Mouse (Mus musculus) naive thymus-derived CD4-positive, alpha-beta T cell, adult 2 months (primary cell): ENCODE measurements around the gene Hist1h4c.
A peak's percentile ranks its signal among the peaks of the same experiment; 100 is the strongest.
"Not testable (repeated sequence)": the region's sequence is repeated elsewhere in the genome, so short reads cannot be mapped to it uniquely, and the experiment has no call there.

Source experiments
- DNase-seq: peaks from one replicate; pipeline ENCODE4 v3.0.0-alpha.2; 2011; ENCODE audit warnings: low read depth

Gene Hist1h4c

DNA sequence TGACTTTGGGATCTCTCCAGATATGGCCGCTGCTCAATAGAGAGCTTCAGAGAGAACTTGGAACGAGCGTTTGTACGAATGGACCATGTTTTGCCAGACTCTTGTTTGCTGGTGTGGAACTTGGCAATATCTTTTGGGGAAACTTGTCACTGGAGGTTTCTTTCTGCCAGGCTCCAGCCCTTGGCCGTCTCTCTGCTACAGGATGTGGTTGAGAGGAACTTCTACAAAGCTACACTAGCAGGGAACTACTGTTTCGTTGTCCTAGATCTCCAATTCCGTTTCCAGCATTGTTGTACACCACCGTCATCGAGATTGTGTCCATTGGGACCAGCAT is 30.9 kb upstream of the Hist1h4c start:
- peak; percentile 43 for DNase-seq

DNA sequence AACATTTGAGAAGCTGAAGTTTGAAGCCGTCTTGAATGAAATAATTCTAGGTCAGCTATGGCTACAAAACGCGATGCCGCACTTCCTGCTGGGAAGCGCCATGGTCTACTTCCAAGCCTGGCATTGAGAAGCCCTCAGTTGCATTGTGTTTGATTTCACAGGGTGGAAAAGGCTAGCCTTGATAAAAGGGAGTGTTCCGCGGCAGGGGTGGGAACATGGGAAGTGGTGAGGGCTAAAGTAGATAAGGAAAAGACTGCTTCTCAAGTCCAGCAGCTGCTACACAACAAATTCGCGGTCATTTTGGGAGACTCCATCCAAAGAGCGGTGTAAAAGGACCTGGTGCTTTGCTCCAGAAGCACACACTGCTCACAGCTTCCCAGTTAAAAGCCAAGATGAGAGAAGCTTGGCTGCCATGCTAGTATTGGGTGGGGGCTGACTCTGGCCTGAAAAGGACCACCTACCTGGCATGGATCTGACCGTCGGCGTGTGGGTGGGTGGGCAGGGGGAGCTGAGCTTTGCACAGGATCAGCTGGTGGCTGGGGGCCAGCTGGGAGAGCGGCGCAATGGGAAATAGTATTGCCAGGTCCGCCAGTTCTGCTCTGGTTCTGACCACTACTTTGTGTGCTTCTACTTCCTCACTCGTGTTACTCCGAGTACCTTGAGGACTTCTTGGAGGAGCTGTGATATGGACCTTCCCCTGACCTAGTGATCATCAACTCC is 30.4 kb upstream of the Hist1h4c start:
- no peak for DNase-seq

DNA sequence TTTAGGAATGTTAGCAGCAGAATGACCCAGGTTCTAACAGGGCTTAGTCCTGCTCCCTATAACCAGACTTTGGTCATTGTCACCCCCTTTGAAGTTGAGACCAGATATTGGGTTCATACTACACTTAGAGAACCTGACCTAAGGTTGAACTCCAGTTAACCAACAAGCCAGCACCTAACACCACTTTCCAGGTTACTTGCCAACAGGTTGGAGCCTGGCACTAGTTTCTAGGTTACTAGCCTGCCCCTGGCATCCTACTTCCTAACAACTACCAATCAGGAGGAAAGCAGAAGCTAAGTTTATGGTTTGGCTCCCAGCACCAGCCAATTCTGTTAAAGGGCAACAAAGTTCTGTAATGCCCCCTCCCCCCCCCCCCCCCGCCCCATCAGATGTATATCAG is 27.0 kb upstream of the Hist1h4c start:
- DNase-seq = no peak

DNA sequence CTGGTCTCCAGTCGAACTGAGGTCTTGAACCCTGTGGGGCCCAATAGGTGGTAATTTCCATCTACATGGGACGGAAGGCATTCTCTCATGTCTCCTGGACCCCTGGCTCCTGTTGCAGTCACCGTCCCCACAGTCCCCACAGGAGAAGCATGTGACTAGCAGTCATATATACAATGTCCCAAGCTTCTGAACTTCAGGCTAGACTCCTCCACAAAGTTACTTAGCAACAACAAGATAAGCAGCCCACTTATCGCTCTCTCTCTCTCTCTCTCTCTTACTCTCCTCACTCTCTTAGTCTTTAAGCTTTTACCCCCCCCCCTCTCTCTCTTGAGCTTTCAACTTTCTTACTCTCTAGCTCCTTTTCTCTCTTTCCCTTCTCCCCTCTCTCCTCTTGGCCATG is 26.0 kb upstream of the Hist1h4c start:
- no peak for DNase-seq

DNA sequence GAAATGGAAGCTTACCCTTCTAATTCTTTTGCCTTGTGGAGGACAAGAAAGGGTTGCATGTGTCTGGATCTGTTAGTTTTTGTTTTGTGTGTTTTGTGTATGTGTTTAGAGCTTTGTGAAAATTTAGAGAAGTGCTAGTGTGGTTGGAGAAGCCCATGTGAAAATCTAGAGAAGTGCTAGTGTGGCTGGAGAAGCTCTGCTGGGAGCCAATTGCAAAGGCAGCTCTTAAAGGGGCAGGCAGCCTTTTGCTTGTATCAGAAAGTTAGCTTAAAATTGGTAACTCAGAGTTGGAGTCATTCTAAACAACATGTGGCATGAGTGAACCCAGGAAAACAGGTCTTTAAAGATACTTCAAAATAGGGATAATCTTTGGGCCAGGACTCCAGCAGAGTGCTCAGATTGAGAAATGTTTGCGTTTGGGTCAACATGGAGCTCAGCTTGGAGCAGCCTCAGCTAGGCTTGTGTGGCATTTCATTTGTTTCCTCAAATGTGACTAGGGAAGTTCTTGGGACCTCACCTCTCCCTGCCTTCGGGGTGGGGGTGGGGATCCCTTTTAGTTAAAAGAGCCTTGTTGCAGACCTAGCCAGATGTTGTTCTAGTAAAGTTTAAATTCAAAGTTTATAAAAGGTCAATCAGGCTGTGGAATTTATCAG is 19.5 kb upstream of the Hist1h4c start:
- DNase-seq = not testable (repeated sequence)

DNA sequence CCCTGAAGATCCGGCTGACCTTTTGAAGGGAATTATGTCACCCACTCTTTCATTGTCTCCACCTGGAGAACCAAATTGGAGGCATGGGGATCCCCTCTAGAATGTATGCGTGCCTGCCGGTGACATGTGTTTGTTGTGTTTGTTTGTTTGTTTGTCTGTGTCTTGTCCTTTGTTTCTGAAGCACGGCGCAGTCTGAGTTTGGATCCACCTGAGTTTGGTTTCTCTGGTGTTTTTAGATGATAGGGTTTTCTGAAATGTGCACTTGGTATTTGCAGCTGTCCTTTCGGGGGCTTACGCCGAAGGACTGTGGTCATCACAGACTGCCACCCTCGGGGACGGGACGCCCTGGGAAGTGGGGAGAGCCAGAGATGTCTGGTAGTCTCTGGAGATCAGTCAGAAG is 18.9 kb upstream of the Hist1h4c start:
- no peak for DNase-seq

DNA sequence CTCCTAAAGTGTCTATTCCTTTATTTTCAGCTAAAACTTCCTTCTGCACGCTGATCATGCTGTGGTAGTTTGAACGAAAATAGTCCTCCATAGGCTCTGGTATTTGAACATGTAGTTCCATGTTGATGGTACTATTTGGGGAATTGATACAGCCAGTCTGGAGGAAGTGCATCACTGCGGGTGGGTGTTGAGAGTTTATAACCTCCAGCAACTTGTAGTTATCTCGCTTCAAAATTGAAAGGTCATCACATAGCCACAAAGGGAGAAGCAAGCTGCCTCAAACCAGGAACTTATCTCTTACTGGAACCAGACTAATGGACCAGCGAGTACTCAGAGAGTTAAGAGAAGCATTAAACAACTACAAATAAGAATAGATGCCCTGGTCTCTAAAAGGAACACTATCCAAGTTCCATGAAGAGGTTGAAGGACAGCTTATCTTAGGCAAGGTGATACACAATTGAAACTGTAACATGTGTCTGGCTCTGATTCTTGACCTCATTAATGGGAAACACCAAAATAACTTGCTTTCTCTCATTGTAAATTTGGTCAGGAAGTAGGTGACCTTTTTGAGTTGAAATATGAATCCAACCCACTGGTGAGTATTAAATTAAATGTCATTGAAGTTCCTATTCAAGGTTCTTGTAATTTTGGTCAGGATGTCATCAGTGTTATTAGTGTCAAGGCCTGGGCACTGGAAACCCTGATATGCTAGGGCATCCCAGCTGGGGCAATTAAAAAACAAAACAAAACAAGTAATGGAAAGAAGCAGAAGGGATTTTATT is 18.2 kb upstream of the Hist1h4c start:
- DNase-seq = no peak

DNA sequence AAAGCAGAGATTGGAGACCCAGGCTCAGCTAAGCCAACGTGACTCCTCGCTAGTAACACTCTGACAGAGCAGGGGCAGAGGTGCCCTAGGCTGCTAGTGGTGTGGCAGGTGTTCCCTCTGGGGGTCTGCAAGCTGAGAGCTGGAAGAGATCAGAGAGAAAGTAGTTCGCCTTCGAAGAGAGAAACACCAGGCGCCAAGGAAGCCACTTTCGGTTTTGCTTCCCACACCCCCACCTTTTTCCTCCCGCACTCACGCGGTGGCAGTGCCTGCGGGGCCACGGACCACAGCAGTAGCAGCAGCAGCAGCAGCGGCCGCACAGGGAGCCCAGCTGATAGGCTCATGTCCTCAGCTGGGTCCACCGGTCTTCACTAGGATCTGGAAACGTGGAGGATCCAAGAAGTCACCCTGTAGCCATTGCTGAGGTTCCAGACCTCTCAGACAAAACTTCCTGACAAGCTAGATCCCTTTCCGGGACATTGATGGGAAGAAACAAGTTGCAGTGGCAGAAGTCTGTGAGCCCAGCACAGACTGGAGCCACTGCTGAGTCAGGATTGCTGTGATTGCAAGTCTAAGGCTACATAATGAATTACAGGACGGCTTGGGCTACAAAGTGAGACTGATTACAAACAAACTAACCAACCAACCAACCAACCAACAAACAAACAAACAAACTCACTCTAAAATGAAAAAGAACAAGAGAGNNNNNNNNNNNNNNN is 12.3 kb upstream of the Hist1h4c start, which contains the start of gene Hfe:
Gene Hfe (minus strand): TSS at position 481 of the 716 bp plus-strand sequence.
- DNase-seq = peak; percentile 83

DNA sequence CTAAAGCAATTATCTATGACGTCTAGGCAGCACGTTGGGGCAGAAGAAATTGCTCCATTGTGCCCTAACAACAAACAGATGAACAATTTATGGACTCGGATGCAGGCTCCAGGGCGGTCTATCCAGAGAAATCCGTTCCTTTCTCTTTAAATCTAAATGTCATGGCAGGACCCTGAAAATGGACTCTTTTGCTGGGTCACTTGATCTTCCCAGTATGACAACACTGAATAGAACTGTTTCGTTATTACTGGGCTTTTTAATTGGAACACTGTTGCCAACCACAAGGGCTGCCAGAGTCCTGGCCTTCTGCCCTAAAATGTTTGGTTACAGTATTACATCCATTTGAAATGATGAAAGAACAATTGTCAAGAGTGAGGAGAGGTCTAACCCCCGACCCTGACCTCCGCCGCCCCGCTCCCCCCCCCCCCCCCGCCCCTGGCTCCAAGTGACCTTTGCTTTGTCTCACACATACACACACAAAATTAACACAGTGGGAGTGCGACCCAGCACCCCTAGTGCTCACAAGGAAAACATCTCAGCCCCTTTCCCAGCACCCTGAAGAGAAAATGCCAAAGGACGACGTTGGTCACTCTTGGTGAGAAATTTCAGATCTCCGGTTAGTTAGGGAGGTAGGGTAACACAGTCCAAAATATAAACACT is 11.6 kb upstream of the Hist1h4c start:
- no peak for DNase-seq

DNA sequence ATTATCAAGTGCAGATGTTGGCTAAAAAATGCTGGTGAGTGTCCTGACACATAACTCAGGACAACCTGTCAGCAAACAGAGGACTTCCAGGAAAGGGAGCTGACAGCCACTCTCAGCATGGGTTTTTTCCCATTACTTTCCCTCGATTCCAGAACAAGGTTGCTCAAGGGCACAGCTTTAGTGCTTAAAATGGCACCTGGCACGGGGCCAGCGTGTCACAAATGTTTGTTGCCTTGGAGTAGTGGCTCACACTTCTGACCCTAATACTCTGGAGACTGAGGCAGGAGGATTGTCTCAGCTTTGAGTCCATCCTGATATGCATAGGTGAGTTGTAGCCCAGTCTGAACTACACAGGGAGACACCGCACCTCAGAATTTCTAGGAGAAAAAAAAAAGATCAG is 10.4 kb upstream of the Hist1h4c start:
- DNase-seq = no peak

DNA sequence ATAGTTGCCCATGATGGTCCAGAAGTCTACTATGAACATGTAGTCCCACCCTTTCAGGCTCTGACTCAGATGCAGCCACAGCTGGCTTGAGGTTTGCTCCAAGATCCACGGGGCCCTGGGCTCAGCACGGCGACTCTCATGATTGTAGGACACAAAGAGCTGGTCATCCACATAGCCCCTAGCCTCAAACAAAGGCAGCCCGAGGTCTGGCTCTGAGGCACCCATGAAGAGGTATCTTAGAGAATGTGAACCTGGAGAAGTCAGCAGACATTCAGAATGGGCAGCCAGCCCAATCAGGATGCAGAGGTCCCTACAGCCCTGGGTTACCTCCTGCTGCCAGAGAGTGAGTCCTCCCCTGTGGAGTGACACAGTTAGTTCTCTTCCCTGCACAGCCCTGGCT is 9.8 kb upstream of the Hist1h4c start:
- DNase-seq = no peak

DNA sequence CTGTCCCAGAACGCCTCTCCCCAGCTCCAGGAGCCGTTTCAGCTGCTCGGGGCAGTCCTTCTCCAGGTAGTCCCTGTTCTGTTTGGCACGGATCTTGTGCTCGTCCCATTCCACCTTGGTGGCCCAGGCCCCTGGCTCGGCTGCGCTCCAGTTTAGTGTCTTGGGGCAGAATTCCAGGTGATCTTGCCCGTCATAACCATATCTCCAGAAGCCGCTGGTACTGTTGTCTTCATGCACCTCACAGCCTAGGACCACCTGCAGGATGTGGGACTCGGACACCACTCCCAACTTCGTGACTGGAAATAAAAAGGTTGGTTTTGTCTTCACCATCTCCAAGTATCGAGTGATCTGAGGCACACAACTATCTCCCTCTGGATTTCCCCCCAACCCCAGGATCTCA is 8.5 kb upstream of the Hist1h4c start:
- DNase-seq = no peak

DNA sequence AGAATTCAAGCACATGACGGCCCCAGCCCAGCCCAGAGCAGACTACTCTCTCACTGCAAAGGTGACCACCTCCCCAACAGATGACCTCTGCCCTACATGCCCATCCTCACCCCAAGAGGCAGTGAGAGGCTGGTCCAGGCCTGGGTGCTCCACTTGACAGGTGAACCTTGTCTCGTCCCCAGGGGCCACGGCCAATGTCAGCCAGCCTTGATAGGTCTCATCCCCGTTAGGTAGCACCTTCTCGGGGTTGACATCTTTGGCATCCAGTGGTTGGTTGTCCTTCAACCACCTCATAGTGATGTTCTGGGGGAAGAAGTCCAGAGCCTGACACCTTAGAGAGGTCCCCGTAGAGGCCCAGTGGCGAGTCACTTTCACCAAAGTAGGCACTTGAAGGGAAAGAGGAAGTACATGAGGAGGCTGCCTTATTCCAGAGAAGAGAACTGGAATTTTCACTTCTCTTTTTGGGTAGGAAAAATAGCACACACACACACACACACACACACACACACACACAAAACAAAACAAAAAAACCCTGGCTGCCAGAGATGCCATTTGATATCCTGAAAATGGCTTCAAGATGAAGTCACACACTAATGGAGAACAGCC is 7.6 kb upstream of the Hist1h4c start:
- DNase-seq = no peak

DNA sequence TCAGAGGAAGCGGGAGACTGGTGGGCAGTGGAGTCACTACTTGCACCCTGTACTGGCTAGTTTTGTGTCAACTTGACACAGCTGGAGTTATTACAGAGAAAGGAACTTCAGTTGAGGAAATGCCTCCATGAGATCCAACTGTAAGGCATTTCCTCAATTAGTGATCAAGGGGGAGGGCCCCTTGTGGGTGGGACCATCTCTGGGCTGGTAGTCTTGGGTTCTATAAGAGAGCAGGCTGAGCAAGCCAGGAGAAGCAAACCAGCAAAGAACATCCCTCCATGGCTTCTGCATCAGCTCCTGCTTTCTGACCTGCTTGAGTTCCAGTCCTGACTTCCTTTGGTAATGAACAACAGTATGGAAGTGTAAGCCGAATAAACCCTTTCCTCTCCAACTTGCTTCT is 4.5 kb upstream of the Hist1h4c start:
- not testable (repeated sequence) for DNase-seq

DNA sequence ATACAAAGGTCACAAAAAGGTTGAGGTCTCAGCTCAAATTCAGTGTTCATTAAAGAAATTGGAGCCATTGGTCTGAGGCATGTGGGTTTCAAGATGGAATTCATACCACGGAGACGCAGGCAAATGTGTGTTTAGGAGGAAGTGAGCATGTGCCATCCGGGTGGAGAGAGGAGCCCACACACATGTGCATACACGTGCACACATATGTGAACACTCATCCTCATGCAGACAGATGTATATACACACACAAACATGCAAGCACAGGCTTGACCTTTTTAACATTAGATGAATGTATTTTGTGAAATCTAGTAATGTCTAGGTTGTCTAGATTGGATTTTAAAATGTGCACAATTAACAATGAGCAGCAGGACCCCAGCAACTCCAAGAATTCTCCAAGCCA is 4.0 kb upstream of the Hist1h4c start:
- DNase-seq = no peak

DNA sequence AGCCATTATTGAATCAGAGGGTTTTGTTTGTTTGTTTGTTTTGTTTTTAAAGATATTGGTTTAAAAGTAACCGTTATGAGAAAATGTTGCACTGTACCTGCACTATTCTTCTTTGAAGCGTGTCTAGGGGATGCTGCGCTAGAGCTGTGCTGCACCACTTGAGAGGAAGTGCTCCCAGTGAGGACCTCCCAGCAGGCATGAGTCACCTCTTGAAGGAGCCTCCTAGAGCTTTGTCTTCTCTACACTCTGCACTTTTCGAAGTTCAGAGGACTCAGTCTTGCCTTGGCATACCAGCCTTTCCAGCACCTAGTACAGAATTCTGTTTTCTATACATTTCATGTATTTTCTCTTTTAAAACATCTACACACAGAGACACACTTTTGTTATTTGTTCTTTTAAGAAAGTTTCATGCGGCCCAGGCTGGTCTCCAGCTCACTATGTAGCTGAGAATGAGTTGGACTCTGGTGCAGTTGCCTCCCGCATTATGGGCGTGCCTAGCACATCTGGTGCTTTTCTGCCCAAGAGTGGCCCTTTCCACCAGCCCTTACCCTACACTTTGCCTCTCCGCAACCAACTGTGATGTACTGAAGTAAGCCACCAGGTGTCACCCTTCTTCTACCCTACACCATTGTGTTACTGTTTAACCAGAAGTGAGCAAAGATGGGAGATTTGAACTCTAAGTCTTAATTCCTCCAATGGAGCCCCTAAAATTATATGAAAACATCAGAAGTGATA is 2.7 kb upstream of the Hist1h4c start:
- peak; percentile 90 for DNase-seq

DNA sequence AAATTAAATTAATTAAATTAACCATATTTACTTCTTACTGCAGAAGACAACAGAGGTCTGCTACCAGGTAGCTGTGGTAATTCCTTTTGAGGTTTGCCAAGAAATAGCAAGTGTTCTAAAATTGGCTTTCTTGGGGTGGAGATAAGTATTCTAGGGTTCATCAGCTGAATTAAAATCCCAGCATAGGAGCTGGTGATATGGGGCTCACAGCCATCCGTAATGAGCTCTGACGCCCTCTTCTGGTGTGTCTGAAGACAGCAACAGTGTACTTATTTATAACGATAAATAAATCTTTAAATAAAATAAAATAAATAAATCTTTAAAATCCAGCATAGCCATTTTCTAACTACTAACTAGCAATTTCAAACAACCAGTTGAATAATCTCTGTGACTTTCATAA is 1.5 kb upstream of the Hist1h4c start:
- no peak for DNase-seq

DNA sequence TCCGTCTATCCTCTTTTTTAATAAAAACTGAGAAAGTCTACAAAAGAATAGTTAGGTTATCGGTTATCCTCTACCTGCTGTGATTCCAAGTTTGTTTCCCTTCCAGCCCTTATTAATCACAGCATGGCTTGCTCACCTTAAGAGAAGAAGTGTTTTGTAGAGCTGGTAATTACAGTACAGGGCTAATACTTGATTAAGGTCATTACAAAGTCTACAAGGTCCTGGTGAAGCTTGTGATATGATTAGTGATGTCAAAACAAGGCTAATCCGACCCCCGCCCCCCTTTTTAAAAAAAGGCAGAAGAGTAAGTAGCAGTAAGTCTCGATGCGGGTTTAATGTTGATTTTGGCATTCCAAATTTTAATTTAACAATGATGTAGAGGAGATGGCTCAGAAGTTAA is 742 bp upstream of the Hist1h4c start:
- no peak for DNase-seq

DNA sequence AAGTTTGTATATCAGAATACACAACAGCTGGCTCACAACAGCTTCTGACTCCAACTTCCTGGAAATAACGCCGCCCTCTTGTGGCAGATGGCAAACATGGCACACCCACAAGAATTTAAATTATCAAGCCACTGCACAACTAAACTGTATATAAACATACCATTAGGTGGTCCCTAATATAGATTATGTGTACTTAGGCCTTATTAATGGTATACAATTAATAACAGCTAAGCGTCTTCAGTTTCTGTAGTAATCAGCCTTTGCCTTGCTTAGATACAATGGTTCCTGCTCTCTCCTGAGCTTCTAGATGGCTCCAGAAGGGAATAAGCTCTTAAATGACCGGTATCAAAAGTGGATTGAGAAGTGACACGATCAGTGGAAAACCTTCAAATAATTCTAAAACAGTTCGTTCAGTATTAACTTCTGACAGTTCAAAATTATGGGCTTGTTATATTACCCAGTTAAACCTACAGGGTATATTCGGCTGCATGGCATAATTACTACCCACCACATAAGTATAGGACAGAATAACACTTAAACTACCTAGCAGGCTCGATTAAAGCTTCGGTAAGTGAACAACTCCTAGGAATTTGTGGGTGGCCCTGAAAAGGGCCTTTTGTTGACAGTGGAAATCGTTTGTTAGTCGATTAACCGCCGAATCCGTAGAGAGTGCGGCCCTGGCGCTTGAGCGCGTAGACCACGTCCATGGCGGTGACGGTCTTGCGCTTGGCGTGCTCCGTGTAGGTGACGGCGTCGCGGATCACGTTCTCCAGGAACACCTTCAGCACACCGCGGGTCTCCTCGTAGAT is 559 bp downstream of the Hist1h4c start:
- peak; percentile 85 for DNase-seq

DNA sequence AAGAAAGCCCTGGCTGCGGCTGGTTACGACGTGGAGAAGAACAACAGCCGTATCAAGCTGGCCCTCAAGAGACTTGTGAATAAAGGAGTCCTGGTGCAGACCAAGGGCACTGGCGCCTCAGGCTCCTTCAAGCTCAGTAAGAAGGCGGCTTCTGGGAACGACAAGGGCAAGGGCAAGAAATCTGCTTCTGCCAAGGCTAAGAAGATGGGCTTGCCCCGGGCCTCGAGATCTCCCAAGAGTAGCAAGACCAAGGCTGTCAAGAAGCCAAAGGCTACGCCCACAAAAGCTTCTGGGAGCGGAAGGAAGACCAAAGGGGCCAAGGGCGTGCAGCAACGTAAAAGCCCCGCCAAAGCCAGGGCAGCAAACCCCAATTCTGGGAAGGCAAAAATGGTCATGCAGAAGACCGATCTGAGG is 2.2 kb downstream of the Hist1h4c start:
- DNase-seq = no peak
